Mouse (Mus musculus) ES-Bruce4 (cell line): ENCODE measurements around the gene Fate1.
"Not testable (repeated sequence)": the region's sequence is repeated elsewhere in the genome, so short reads cannot be mapped to it uniquely, and the experiment has no call there.

ENCODE experiments used
- CTCF ChIP-seq: IDR thresholded peaks from one replicate; pipeline ENCODE4 v1.8.1; 2011; ENCODE audit warnings: low read depth, low read length
- EP300 ChIP-seq: IDR thresholded peaks from 2 replicates; pipeline ENCODE4 v1.6.1; 2011; ENCODE audit warnings: low read depth, low read length; ENCODE audit not compliant: insufficient read depth
- POLR2A ChIP-seq: IDR thresholded peaks from one replicate; pipeline ENCODE4 v1.8.1; 2011; ENCODE audit warnings: low read length; ENCODE audit not compliant: insufficient read depth

- not testable (repeated sequence) for TF ChIP-seq CTCF, EP300, POLR2A
Measured at GRCm38 (mm10) chrX:71977681-71978080, 4.9 kb downstream of the Fate1 start.
